Mouse (Mus musculus) adipose tissue, adult 10 weeks (tissue): Measurements from ENCODE around the gene Sfrp5. TPM values are rescaled to one million over a fixed set of nuclear protein-coding genes. Genes with fewer than 3 reads are reported as not detected.

Experiments used
- polyA plus RNA-seq: library from polyadenylated mRNA; stranded (reverse); fragments of 350-450 nt; fragmentation: Illumina TruSeq; extraction: RNeasy Lipid Tissue Mini Kit (QIAGEN cat#74804); gene quantifications from one replicate; pipeline ENCODE4 v1.2.3, GENCODE M21; 2014; ENCODE audit warnings: low read depth, low replicate concordance

The Sfrp5 gene
- 9.2 TPM for polyA plus RNA-seq

DNA sequence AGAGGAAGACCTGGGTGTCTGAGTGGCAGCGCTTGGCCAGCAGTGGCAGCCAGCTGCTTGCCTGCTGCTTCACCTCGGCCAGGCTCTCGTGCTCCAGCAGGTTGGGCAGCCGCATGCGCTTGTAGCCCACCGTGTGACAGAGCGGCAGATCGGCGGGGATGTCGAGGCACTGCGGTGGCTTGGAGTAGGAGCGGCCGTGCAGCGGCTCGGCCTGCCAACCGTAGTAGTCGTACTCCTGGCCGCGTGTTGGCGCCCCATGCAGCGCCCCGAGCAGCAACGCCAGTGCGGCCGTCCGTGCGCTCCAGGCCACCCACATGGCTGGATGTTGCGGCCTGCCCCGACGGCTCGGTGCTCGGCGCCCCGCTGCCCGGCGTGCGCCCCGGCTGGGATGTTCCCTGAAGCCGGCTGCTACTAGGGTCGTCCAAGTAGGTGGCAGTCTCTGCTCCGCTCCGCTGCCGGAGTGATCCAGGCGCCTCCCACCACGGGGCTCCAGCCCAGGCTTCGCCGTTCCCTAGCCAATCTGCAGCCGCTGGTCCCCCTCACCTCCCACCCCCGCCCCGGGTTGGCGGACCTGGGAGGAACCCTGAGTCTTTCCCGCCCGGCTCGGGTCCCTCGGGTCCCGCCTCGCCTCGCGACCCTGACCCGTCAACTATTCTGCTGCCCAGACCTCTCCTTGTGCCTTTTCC lies at the start of gene Sfrp5:
Gene Sfrp5, minus strand, starts transcription at position 557 of the 686 bp plus-strand sequence.

DNA sequence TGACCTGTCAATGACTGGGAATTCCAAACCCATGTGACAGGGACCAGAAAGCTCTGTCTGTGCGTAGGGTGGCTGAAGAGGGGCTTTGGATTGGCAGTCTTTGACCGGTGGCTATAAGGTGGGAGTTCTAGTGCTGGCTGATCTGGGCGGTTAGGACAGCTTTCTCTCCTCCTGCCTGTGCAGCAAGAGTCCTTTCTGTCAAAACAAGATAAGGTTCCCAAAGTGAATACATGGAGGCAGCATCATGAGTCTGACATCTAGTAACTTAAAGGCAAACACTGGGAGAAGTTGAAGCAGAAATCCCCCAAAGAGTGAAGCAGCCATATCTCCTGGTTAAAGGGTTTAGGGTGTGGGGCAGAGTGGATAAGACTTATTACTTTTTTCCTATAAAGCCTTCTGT lies 45.5 kb upstream of the Sfrp5 start, which contains the start of gene Golga7b:
Gene Golga7b, plus strand, starts transcription at position 56 of the 400 bp plus-strand sequence.

DNA sequence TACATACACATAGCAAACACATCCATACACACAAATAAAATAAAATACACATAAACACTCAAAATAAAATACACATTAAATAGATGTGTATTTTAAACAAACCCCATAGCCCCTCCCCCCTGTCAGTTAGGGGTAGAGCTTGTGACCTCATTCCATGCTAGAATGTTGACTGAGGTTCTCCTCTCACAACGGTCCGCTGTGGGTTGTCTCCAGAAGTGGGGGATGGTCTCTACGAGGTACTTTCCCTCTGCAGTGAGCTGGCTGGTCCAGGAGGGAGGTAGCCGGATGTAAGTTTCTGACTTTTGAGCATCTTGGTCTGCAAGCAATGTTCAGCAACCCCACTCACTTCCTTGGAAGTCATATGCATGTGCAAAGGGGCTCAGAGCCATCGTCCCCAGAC lies 38.3 kb downstream of the Sfrp5 start, which contains the start of gene Zfyve27:
Gene Zfyve27, plus strand, starts transcription at position 188 of the 400 bp plus-strand sequence.

Other genes starting within 250 kb of the Sfrp5 start
- 31.2 TPM for gene Mms19, start 221.1 kb downstream of the Sfrp5 start, polyA plus RNA-seq
- 18.2 TPM for gene Ubtd1, start 220.5 kb downstream of the Sfrp5 start, polyA plus RNA-seq
- gene Ankrd2, start 166.3 kb downstream of the Sfrp5 start, polyA plus RNA-seq: not detected
- 11.6 TPM for gene Hoga1, start 156.6 kb downstream of the Sfrp5 start, polyA plus RNA-seq
- 57.8 TPM for gene 4933411K16Rik, start 150.0 kb downstream of the Sfrp5 start, polyA plus RNA-seq
- gene Morn4, start 115.9 kb downstream of the Sfrp5 start, polyA plus RNA-seq: 15.0 TPM
- gene Pi4k2a, start 111.8 kb downstream of the Sfrp5 start, polyA plus RNA-seq: 26.9 TPM
- 31.0 TPM for gene Avpi1, start 73.2 kb downstream of the Sfrp5 start, polyA plus RNA-seq
- 32.6 TPM for gene Marveld1, start 54.9 kb downstream of the Sfrp5 start, polyA plus RNA-seq
- gene Zfyve27, start 38.3 kb downstream of the Sfrp5 start, polyA plus RNA-seq: 41.7 TPM
- 0.27 TPM for gene Golga7b, start 45.3 kb upstream of the Sfrp5 start, polyA plus RNA-seq
- gene Crtac1, start 229.5 kb upstream of the Sfrp5 start, polyA plus RNA-seq: 1.4 TPM